Mouse (Mus musculus) gastrocnemius, adult 2 months (tissue): ENCODE measurements at regions not wholly inside any gene's neighbourhood (a gene's known extent, or its start where the extent isn't known, plus 50 kb on each side); places are given as distances from the start of the nearest gene placed in this dataset.

ENCODE experiments used
- DNase-seq: peaks from one replicate; pipeline ENCODE4 v3.0.0; 2022
- H3K27ac ChIP-seq: fragments of 200-600 bp; 2 replicates; pipeline ENCODE4 v1.8.1; 2022; ENCODE audit warnings: mild to moderate bottlenecking
- H3K4me3 ChIP-seq: fragments of 200-600 bp; 2 replicates; pipeline ENCODE4 v1.8.1; 2022; ENCODE audit warnings: mild to moderate bottlenecking, moderate library complexity
- CTCF ChIP-seq: fragments of 200-600 bp; IDR thresholded peaks from 2 replicates; pipeline ENCODE4 v1.8.1; 2022; ENCODE audit warnings: antibody characterized with exemption, mild to moderate bottlenecking, moderate library complexity
- intact Hi-C: fragments of 180-260 bp; cut with DNase I; formaldehyde crosslinking; loops from one replicate; pipeline ENCODE4 v1.15.1; 2025

- TF ChIP-seq CTCF: no peak
- Histone ChIP-seq H3K27ac (no peak overlapping the region), H3K4me3 (no peak overlapping the region)
- intact Hi-C loops: no loop called here
- DNase-seq: no peak
Observed at GRCm38 (mm10) chr3:117520461-117520860, 54.2 kb upstream of the Plppr5 start.

GRCm38 (mm10) chr3:117508090-117508489 is 66.5 kb upstream of the Plppr5 start:
- DNase-seq: no peak
- Histone ChIP-seq H3K4me3 (no peak overlapping the region), H3K27ac (no peak overlapping the region)
- intact Hi-C loops: no loop called here
- no peak for TF ChIP-seq CTCF

GRCm38 (mm10) chr3:117506151-117506723 is 68.4 kb upstream of the Plppr5 start:
- intact Hi-C loops: no loop called here
- Histone ChIP-seq H3K4me3 (no peak overlapping the region), H3K27ac (no peak overlapping the region)
- DNase-seq: no peak
- TF ChIP-seq CTCF: no peak

GRCm38 (mm10) chr3:117501107-117501506 is 73.5 kb upstream of the Plppr5 start:
- Histone ChIP-seq H3K4me3 (no peak overlapping the region), H3K27ac (no peak overlapping the region)
- no peak for TF ChIP-seq CTCF
- intact Hi-C loops: no loop called here
- no peak for DNase-seq

DNA sequence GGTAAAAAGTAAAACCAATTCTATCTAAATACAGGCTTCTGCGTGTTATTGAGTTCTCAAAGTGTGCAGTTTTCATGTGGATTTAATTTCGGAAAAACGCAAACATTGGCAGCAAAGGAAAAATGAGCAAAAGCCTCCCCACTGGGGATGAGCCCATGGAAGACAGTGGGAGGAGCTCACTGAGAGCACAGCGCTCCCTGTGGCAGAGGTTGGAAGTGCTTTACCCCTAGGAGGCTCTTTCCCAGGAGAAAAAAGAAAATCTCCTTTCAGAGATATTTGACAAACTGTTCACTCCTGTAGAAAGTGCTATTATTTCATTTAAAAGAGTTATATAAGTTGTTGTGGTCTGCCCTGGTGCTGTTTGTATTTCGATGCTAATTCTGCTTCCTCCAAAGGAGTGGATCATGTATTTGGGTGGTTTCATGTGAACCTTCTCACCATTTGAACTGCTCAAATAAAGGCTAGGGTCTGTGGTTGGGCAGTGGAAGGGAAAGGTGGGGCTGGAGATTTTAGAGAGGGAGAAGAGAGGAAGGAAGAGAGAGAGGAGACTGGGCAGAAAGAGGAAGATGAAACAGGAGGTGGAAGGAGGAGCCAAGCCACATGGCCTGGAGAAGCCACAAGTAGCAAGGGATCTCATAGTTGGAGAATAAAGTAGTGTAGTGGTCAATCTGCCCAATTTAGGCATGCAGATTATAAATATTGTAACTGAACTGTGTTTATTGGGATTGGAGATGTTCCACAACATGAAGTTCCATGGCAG is 76.3 kb upstream of the Plppr5 start:
- intact Hi-C loops: no loop called here
- peak; percentile 12; the same call in 1 of the 2 replicates for TF ChIP-seq CTCF
- Histone ChIP-seq H3K27ac (no peak overlapping the region), H3K4me3 (no peak overlapping the region)
- DNase-seq: no peak

GRCm38 (mm10) chr3:117494118-117494517 is 80.5 kb upstream of the Plppr5 start:
- intact Hi-C loops: no loop called here
- peak; percentile 53 for TF ChIP-seq CTCF
- no peak overlapping the region for H3K4me3 ChIP-seq
- no peak overlapping the region for H3K27ac ChIP-seq
- no peak for DNase-seq

DNA sequence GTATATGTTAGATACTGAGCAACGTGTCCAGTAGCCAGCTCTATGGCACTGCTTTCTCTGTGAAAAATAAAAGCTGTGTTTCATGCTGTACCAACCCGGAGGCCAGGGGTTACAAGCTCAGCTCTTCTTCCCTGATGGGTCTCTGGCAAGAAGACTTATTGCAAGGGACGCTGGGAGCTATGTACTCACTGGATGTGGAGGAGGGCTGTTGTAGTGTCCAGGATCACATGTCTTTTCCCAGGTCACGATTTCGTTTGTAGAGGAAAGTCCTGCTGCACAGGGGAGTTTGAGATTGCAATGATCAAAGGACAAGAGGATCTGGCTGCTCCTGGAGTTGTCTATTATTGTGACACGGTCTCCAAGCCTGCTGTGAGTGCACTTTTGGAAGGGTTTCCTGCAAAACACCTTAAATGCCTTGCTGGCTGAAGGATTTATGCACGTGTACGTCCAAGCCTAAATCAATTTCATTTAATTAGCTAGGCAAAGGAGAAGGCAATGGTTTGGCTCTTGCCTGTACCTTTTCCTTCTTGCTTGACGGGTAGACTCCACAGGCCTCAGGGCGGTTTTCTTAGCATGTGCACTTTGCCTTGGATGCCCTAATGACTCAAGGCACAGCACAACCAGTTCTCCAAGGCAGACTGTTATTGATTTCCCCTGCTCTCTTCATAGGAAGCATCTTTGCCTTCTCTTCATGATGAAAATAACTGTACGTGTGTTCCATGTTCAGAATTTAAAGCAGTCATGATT is 87.2 kb upstream of the Plppr5 start:
- H3K27ac ChIP-seq: no peak overlapping the region
- intact Hi-C loops: no loop called here
- TF ChIP-seq CTCF: no peak
- H3K4me3 ChIP-seq: no peak overlapping the region
- DNase-seq: no peak

DNA sequence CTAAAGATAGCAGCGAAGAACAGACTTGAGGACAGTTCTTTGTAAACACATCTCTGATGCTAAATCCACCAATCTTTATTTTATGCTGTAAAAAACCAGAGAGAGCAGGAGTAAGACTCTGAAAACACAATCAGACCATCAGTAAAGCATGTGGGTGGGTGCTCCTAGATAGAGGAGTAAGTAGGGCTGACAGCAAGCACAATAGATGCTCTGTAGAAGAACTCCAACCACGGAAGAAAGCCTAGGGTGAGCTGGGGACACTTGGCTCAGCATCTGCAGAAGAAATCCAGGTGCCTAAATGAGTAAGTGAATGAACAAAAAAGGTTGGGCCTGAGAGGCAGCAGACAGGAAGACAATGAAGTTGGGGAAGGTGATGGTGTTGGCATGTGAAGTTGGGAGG is 88.3 kb upstream of the Plppr5 start:
- Histone ChIP-seq H3K4me3 (no peak overlapping the region), H3K27ac (no peak overlapping the region)
- intact Hi-C loops: no loop called here
- TF ChIP-seq CTCF: no peak
- no peak for DNase-seq

DNA sequence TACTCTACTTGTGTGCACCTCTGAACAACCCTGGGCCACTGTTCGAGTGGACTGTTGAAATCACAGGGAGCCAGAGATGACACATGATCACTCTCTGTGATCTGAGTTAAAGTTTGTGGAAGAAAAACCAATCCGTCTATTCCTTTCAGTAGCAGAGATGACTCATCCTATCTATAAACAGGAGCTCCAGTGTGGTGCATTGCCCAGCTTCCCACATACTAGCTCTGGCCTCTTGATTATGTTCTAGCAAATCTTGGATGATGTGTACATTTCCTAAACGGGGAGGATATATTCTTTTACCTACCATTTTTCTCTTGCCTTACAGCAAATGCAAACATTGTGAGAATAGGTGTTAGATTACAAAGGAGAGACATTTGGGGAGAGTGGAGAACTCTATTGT is 94.5 kb upstream of the Plppr5 start:
- intact Hi-C loops: no loop called here
- no peak for TF ChIP-seq CTCF
- H3K27ac ChIP-seq: no peak overlapping the region
- H3K4me3 ChIP-seq: no peak overlapping the region
- DNase-seq: no peak

DNA sequence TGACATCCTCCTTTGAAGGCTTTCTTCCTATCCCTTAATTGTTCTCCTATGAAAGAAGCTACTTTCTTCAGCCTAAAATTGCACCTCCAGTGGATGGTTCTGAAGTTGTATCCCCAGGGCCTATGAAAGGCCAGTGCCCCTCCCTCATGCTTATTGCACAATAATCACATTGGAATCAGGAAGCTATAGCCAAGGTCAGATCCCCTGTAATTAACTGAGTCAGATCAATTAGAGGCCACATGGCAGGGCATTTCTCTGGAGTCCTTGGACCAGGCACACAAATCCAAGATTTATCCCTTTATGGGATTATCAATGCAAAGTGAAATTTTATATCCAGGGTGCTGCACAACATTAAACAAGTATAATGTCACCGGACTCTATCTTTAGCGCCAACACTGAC is 98.8 kb upstream of the Plppr4 start:
- intact Hi-C loops: no loop called here
- no peak for TF ChIP-seq CTCF
- H3K4me3 ChIP-seq: no peak overlapping the region
- no peak for DNase-seq
- no peak overlapping the region for H3K27ac ChIP-seq

DNA sequence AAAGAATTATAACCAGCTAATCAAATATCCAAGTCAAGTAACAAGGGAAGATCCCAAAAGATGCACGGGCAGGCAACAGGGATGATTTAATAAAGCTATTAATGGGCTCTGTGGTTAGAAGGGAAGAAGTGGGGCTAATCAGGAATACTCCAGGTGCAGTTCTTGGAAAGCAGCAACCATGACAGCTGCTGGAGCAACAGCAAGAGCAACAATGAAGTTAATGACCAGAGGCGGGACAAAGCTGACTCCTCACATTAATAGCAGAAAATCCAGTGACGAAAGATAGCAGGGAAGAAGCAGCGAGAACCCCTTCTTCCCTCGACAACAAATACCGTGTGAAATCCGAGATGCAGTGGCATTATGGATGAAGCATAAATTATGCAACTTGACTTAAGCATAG is 89.9 kb upstream of the Plppr4 start:
- Histone ChIP-seq H3K4me3 (no peak overlapping the region), H3K27ac (no peak overlapping the region)
- TF ChIP-seq CTCF: no peak
- no peak for DNase-seq
- intact Hi-C loops: no loop called here

DNA sequence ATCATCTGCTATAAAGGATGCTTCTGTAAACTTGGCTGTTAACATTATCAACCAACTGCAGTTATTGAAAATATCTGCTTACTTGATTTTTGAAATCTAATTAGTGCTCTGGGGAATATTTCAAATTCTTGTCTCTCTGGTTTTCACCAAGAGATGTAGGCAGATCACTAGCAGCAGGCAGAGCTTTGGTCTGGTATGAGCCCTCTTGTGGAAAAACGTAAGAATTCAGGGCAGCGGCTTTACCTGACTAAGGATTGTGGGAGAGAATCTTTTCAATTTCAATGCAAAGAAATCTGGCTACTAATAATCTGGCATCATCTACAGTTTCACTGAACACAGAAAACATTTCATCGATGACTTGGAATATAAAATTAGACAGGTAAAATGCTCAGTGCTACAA is 81.2 kb upstream of the Plppr4 start:
- intact Hi-C loops: no loop called here
- DNase-seq: no peak
- TF ChIP-seq CTCF: no peak
- Histone ChIP-seq H3K4me3 (no peak overlapping the region), H3K27ac (no peak overlapping the region)

DNA sequence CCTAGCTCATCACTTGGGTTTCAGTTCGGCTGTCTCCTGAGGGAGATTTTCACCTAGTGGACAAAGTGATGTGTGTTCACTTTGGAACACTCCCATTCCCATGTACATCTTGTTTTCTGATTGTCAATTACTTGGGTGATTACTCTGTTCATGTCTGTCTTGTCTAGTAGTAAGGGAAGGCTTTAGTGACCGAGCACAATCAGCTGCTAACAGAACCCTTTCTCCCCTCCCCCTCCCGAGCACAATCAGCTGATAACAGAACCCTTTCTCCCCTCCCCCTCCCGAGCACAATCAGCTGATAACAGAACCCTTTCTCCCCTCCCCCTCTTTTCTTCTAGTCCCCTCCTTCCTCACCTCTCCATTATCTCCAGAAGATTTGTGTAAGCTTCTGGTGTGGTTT is 79.6 kb upstream of the Plppr4 start:
- DNase-seq: no peak
- Histone ChIP-seq H3K27ac (no peak overlapping the region), H3K4me3 (no peak overlapping the region)
- no peak for TF ChIP-seq CTCF
- intact Hi-C loops: no loop called here
